Mouse (Mus musculus): ENCODE measurements at regions not wholly inside any gene's neighbourhood (a gene's known extent, or its start where the extent isn't known, plus 50 kb on each side); places are given as distances from the start of the nearest gene placed in this dataset.
A peak's percentile ranks its signal among the peaks of the same experiment; 100 is the strongest.
"Not testable (repeated sequence)": the region's sequence is repeated elsewhere in the genome, so short reads cannot be mapped to it uniquely, and the experiment has no call there.

DNA sequence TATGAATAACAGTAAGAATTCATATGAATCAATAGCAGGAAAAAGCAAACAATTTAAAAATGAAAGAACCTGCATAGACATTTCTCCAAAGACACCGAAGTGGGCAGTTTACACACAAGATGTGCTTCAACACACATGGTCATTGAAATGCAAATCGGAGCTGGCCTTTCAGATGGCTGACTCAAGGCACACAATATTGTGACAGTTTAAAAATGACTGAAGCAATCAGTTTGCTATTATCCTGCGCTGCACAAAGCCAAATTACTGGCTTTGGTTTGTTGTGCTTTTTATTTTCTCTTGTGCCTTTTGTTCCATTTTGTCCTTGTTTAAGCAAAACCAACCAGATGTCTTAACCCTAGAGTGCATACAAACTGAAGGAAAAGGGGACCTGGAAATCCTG is 449.4 kb downstream of the Cbln4 start:
- no peak for DNase-seq (ENCODE audit: low read depth, low spot score)

DNA sequence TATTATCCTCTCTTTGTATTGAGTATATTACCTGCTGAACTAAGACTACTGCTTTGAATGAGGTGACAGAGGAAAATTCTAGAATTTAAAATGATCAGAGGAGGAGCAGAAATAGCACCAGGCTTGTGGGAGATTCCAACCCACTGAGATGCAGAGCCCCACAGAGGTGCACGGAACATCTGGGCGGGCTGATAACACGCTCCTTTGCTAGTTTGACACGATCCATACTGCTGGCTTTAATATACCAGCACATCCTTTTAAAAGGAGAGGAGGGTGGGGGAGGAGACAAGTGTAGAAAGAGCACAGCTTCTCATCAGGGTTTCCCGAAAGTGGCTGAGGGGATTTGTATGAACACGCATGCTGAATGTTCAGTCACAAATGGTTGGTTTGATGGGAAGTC is 451.0 kb downstream of the Cbln4 start:
- DNase-seq (ENCODE audit: low read depth, low spot score), result no peak

DNA sequence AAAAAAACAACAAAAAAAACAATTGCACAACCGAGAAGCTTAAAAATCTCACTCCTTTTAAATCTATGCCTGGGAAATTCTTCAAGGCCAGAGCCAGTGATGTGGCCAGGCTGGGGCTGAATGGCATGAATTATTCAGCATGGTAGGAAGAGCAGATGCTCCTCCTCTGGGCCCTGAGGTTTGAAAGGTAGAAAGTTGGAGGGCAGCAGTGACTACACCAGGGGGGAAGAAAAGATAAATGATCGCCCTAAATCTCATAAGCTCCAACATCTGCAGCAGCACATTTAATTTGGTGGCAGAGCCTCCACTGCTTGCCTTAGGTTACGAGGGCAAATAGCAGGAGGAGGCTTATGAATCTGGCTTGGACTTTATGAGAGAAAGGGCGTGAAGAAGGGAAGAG is 455.1 kb downstream of the Cbln4 start:
- no peak for DNase-seq (ENCODE audit: low read depth, low spot score)

DNA sequence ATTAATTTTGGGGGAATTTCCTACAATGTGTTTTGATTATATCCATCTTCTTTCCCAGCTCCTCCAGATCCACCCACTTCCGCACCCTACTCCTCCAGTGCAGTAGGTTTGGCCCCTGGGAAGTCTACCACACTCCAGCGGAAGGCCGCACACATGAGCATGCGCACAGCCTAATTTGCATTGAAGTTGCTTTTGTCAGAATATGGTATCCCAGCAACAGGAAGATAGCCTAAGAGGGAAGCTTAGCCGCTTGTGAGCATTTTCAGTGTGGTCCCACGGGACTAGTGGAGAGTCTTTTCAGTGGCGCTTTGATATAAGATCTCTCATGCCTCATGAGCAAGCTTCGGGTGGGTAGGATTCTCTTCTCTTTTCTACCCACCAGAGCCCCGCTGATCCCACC is 455.6 kb downstream of the Cbln4 start:
- peak; percentile 16 for DNase-seq (ENCODE audit: low read depth, low spot score)

DNA sequence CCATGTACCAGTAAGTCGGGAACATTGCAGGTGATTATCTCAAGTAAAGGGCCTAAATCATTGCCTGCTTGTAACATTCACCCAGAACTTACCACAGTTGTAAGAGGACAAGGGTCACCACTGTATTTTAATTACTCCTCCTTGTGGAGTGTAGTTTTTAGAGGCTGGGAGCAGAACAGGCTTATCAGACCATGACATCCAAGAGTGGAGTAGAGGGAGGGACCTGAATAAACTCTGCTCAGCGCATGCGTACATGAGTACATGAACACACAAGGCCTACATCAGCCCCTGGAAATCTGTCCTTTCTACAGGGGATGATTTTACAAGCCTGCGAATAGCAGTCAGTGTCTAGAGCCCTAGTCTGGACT is 456.4 kb downstream of the Cbln4 start:
- DNase-seq (ENCODE audit: low read depth, low spot score), result no peak

DNA sequence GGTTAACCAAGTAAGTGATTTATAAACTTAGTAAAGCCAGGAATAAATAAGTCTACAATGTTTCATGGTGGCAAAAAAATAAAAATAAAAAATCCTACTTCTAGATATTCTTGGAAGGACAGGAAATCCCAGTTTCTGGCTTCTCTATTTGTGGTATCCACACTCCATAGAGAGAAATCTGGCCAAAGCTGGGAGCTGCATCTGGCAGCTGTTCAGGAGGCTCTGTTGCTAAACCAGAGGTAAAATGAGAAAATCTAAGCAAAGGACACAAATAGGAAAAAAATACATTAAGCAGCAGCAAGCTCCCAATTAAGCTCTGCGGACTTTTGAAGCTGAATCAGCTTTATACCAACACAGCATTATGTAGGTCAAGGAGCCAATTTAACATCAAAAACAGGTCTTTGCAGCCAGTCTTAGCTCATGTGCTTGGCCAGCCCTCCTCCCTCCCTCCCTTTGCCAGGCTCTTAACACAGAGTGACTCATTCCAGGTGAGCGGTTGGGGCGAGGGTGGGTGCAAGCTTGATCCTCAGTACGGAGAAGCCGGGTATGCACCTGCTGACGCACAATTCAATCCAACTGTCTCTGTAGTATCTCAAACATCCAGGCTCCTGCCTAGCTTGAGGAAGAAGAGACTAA is 456.9 kb downstream of the Cbln4 start:
- DNase-seq (ENCODE audit: low read depth, low spot score), result peak; percentile 59

DNA sequence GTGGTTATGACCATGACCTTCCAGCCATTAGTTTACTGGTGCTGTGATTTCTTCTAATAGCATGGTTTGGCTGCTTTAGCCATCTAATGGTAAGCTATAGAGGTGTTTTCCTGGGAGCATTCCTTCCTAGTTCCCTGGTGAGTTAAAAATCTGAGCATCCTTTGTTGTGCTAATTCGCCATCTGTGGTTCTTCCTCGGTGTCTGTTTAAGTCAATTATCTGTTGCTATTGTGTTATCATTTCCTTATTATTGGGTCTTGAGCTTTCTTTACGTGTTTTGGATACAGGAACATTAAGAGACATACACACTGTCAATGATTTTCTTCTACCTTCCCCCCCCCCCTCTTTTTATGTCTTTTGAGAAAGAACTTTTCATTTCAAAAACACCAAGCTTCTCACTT is 468.9 kb downstream of the Cbln4 start:
- DNase-seq (ENCODE audit: low read depth, low spot score), result no peak

DNA sequence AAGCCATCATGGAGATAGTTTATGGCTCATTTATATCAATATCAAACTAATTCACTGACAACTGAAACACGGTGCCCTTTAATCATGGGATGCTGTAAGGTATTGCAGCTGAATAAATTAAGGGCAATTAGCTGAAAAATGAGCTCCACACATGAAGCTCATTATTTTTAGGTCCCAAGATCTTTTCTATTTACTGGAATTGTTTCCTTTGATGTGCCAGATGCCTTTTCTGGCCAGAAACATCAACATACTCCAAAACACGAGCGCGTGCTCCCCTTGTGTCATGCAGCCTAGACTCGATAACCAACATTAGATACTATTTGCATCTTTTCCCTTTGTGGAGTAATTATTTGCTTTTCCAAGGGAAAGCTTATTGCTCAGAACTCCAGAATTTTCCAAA is 480.6 kb downstream of the Cbln4 start:
- no peak for DNase-seq (ENCODE audit: low read depth, low spot score)

DNA sequence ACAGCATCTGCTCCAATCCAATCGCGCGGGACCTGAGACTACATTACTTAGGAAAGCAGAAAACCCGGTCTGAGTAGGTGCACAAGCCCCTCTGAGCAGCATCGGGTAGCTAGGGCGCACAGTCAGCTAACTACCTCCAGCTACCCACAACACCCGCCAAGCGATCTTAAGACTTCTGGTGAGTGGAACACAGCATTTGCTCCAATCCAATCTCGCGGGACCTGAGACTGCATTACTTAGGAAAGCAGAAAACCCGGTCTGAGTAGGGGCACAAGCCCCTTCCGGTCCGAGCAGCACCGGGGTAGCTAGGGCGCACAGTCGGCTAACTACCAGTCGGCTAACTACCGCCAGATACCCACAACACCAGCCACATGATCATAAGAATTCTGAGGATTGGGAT is 500.5 kb downstream of the Cbln4 start:
- not testable (repeated sequence) for DNase-seq (ENCODE audit: low read depth, low spot score)

DNA sequence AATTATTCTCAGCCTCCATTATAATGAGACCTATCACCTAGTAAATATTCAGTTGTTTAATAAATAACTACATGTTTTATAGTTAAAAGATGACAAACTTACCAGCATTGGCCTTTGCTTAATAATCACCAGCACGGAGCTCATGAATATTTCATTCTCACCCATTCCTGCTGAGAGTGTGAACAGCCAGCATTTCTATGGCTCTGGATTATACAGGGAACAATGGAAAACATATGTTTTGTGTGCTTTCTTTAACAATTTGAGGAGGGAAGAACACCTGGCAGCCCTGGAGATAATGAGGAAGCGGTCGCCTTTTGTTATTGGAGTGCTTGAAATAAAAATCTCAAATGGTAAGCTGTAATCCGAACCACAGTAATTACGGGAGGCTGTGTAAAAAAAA is 528.4 kb downstream of the Cbln4 start:
- no peak for DNase-seq (ENCODE audit: low read depth, low spot score)

DNA sequence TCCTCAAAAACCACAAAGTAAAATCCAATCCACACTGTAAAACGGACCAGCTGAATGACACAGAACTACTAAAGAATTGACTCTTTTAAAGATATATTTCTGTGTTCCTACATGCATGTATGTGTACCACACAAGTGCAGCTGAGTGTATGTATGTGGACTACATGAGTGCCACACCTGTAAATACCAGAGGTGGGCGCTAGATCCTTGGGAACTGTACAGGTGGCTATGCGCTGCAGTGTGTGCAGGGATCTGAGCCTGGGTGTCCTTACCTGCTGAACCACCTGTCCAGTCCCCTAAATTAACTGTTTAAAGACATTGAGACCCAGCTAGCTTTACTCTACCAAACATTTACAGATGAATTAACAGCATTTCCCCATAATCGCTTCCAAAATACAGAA is 546.6 kb downstream of the Cbln4 start:
- no peak for DNase-seq (ENCODE audit: low read depth, low spot score)

DNA sequence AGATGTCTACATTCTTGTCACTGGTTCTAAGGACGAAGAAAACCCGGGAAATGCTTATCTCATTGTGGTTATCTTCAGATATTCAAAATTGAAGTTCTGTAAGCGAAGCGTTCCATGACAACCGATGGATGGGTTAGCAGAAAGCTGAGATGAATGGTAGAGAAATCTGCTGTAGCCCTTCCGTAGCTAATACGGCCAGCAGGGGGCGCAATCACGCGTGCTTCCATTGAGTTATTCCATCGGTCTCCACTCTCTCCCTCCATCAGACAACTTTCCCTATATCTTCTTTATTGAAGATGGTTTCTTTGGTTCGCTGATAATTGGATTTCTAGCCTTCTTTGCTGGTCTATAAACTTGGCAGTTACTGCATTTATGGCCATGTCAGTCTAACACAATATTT is 549.5 kb downstream of the Cbln4 start:
- no peak for DNase-seq (ENCODE audit: low read depth, low spot score)

DNA sequence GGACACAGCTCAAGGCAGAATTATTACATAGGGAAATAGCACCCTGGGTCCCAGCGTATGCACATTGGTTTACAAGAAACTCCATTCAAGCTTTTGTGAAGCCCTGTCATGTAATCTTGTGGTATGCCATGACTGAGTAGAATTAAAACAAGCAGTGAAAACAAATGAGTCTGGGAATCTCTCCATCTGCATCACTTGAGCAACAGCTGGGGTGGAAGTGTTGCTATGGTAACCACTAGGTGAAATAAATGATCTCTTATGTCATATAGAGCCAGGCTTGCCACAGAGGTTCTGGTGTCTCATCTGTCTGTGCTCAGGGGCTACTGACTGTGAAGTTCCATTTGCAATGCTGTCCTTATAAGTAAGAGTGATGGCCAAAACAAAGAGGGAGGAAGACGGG is 556.0 kb downstream of the Cbln4 start:
- peak; percentile 22 for DNase-seq (ENCODE audit: low read depth, low spot score)

DNA sequence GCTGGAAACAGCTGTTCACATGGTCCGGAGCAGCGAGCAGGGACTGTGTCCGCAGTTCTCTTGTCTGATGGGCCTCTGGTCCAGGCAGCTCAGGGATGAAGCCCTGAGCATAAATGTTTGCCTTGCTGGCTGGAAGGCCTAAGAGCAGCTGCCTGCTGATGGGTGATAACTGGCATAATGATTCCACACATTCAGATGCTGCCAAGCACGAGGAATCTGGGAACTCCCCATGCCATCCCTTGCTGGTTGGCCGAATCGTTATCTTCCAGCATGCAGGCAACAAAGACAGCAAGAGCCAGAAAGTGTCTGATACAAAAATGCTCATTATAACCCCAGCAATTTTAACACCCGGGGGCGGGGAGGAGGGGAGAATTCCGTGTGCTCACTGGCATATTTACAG is 590.0 kb downstream of the Cbln4 start:
- DNase-seq (ENCODE audit: low read depth, low spot score), result no peak

DNA sequence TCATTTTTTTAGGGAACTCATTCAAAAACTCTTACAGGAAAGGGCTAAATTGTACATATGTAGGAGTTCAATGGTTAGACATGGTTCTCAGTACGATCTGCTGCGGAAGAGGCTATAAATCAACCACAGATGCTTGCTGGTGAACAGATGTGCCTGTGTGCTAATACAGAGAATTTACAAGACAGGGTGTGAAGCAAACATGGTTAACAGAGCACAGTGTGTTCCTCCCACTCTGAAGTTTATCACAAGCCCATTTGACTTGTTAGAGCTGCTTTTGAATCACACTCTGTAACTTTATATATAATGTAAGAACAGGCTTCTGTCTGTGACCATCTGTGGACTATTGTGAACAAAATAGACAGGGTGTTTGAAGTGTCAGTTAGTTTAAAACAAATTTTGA is 637.2 kb downstream of the Cbln4 start:
- peak; percentile 39 for DNase-seq (ENCODE audit: low read depth, low spot score)

DNA sequence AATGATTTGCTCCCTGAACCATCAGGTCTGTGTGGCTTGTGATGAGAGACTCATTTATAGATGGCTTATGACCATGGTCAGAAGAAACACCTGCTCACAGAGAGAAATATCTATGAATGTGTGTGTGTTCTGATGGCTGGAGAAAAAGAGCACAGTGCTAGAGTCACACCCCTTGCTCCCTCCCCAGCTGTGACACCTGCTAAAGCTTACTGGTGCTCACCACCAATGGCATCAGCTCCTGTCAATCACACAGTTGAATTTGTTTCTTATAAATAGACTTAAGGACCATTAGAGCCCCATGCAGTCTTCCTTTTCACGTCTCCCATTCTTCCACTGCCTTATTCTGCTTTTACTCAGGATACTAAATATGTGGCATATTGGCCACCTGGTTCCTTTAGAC is 654.3 kb downstream of the Cbln4 start:
- DNase-seq (ENCODE audit: low read depth, low spot score), result no peak

DNA sequence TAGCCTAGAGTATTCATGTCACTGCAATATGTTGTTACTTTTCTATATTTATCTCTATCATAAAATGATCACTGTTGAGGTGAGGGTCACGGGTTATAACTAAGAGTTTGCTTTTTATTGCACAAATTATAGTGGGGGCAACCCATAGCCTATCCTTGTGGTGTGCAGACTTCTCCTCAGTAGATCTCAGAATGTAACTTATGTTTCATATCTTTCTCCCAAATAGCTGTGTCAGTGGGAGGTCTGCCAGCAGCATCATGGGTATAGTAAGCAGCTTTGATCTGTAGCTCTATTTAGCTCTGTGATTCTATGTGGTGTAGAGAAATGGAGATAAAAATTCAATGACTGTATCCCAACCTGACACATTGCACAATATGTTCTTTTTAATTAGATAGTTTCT is 641.9 kb downstream of the Dok5 start:
- DNase-seq (ENCODE audit: low read depth, low spot score), result peak; percentile 19

DNA sequence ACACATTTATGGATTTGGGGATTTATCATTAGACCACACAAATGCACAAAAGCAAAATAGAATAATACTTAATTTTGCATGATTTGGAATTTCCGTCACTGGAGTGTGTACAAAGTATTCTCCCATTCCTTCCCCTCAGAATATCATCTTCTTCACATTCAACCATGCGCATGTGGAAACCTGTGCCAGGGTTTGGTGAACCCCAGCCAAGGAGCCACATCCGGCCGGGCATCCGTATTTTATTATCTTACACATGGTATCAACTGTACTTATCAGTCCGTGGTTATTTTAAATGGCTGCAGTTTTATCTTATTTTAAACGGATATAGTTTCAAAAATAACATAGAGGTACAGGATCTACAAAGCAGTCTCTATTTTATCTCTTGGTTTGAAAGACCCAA is 641.4 kb downstream of the Dok5 start:
- no peak for DNase-seq (ENCODE audit: low read depth, low spot score)

DNA sequence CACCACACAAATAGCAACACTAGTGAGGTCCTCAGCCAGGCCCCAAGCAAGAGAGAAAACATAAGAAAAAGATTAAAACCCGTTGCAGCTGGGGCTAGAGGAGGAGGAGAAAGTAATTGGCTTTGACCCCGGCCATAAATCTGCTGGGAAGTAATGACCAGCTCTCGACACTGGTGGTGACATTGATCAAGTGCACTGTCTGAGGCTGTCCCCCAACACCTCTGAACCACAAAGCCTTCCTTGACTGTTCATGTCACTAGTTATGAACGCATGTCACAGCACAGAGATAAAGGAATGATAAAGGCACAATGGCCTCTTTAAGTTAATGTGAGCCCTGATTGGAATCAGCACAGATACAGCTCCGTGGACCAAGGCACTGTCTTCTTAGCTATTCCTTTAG is 640.1 kb downstream of the Dok5 start:
- DNase-seq (ENCODE audit: low read depth, low spot score), result no peak

DNA sequence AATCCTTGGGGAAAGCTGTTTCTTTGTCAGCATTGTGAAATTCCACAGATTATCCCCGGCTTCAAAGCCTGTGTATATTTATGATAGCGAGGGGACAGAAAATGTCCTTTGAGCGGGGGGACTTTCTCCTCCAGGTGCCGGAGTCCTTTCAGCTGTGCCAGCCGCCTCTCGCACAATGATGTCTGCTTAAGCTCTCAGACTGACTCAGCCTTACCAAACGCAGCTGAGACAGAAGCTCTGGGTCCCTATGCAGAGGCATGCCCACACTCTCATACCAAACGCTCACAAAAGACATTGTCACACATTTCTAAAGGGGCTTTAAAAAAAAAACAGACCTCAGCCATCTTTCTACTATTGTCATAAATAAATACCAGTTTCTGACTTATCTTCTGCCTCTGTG is 633.9 kb downstream of the Dok5 start:
- no peak for DNase-seq (ENCODE audit: low read depth, low spot score)

DNA sequence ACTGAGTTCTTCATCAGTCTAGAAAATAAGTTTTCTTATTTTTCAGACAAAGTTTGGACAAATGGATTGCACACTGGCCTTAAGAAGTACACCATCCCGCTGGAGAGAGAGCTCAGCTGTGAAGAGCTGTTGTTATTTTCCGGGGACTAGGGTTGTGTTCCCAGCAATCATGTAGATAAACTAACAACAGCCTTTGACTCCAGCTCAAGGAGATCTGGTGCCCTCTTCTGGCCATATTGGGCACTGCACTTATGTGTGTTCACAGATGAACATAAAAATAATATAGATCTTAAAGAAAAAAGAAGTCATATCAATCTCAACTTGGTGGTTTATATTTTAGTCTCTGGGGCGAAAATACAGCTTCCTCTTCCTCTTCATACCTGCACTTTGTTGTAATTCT is 633.0 kb downstream of the Dok5 start:
- no peak for DNase-seq (ENCODE audit: low read depth, low spot score)

DNA sequence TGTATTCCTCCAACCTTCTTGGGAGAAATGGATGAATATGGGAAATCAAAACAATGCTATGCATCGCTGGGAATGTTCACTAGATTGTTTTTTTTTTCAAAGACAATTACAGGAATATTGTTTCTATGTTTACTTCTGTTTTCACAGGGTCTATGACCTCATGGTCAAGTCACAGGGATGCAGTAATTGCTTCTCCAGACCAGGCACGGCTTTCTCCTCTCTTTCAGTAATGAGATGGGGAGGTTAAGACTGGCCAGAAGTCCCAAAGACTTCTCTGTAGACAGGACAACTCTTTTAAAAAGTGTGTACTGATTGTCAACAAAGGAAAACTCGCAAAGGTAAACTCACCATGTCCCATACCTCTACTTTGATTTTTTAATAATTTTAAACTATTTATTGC is 631.8 kb downstream of the Dok5 start:
- no peak for DNase-seq (ENCODE audit: low read depth, low spot score)

DNA sequence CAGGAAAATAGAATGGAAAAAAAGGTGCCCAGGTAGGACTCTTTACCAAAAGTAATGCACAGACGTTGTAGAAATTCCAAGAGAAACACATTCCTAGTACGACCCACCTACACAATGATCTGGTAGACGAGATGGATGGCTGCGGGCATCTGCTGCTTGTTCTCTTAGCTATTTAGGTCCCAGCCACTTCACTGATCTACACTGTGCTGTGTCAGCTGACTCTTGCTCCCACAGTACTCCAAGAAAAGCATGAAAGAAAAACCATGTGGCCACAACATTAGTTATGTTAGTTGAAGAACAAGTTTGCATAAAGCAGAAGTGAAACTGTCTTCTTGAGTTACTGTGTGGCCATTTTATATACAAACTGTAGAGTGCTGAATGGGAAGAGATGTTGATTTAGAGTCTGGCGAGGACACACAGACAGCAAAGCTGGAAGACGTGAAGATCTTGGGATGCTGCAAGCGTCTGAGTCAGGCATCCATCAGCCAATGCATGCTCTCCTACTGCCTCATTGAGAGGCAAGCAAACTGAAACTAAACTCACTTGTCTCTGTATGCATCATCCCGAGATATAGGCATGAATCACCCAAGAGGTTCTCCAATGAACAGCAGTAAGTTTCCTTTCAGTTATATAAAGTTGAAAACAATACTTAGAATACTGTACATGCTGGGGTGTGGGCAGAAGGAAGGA is 626.6 kb downstream of the Dok5 start:
- peak; percentile 66 for DNase-seq (ENCODE audit: low read depth, low spot score)

DNA sequence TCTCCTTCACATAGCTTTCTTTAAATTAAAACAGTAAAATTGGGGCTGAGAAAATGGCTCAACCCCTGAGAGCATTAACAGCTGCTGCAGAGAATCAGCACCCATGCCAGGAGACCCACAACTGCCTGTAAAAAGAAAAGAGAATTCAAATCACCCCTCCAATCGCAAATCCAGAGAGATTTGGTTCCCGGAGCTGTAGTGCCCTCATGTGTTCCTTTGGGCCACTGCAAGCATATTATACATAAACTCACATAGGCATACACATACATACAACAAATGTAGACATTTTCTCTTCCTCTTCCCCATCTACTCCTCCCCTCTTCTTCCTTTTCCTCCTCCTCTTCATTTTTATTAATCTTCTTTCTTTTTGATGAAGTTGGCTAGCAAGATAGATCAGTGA is 616.5 kb downstream of the Dok5 start:
- DNase-seq (ENCODE audit: low read depth, low spot score), result no peak

All from telencephalon, adult 2 months (tissue).